Mouse (Mus musculus): Measurements from ENCODE around the gene Srpk2. TPM values are rescaled to one million over a fixed set of nuclear protein-coding genes. Genes with fewer than 3 reads are reported as not detected.
A peak's percentile ranks its signal among the peaks of the same experiment; 100 is the strongest.

Srpk2 gene
- polyA plus RNA-seq, 1 experiment = 0.02 TPM

DNA sequence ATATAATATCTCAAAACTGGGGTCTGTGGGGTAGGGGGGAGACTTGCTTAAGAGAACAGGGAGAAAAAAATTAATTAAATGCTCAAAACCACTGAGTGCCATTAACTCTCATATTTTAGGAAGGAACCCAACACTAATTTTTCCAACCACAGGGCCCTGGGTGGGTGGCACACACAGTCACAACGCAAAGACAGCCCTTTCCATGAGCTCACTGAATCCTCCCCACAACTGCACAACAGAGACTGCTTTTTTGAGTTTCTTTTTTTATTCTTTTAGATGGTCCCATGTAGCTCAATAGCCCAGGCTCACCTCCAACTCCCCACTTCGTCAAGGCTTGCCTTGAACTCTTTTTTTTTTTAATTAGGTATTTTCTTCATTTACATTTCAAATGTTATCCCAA lies 58.2 kb downstream of the Srpk2 start:
- Histone ChIP-seq H3K9me3 (ENCODE audit: control insufficient read depth, low read length) (no peaks in the 10 kb centered on the region), H3K36me3 (ENCODE audit: control insufficient read depth) (no peaks in the 10 kb centered on the region), H3K4me3 (replicated peaks) (no peak overlapping the region), H3K27me3 (ENCODE audit: control insufficient read depth) (no peaks in the 10 kb centered on the region), H3K4me1 (ENCODE audit: control insufficient read depth) (no peaks in the 10 kb centered on the region)
- no peak for TF ChIP-seq TAL1 (IDR thresholded peaks at IDR 0.05; ENCODE audit: low read length)

DNA sequence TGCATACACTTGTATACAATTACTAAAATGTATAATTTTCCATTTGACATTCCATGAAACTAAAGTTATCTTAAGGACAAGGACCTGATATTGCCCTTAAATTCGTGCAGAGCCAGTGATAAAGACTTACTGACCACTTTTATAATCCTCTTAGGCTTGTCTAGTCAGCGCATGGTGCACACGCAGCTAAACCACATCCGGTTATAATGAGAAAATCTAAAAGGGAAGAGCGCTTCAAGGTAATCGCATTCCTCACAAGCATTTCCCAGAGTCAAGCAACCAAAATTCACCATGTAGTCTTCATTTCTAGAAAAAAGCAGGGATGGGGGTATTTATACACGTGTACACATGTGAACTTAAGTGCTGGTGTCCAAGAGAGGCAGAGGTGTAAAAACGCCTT lies 63.8 kb downstream of the Srpk2 start:
- Histone ChIP-seq H3K9me3 (ENCODE audit: control insufficient read depth, low read length) (no peaks in the 10 kb centered on the region), H3K4me3 (replicated peaks) (no peak overlapping the region), H3K36me3 (ENCODE audit: control insufficient read depth) (no peaks in the 10 kb centered on the region), H3K4me1 (ENCODE audit: control insufficient read depth) (peaks cover 5% of the 10 kb centered on the region), H3K27me3 (ENCODE audit: control insufficient read depth) (no peaks in the 10 kb centered on the region)
- TF ChIP-seq TAL1 (IDR thresholded peaks at IDR 0.05; ENCODE audit: low read length) (no peak), GATA1 (IDR thresholded peaks at IDR 0.05; ENCODE audit: low read length) (no peak)

GRCm38 (mm10) chr5:23618656-23619055 lies 65.8 kb downstream of the Srpk2 start:
- Histone ChIP-seq H3K36me3 (ENCODE audit: control insufficient read depth) (no peaks in the 10 kb centered on the region), H3K9me3 (ENCODE audit: control insufficient read depth, low read length) (no peaks in the 10 kb centered on the region), H3K4me3 (replicated peaks) (no peak overlapping the region), H3K27me3 (ENCODE audit: control insufficient read depth) (no peaks in the 10 kb centered on the region), H3K4me1 (ENCODE audit: control insufficient read depth) (peaks cover 11% of the 10 kb centered on the region)
- TF ChIP-seq TAL1 (IDR thresholded peaks at IDR 0.05; ENCODE audit: low read length) (no peak), GATA1 (IDR thresholded peaks at IDR 0.05; ENCODE audit: low read length) (no peak)

- Histone ChIP-seq H3K9me3 (ENCODE audit: control insufficient read depth, low read length) (no peaks in the 10 kb centered on the region), H3K36me3 (ENCODE audit: control insufficient read depth) (no peaks in the 10 kb centered on the region), H3K4me3 (replicated peaks) (peak overlapping the region; percentile 66), H3K4me1 (ENCODE audit: control insufficient read depth) (peaks cover 11% of the 10 kb centered on the region), H3K27me3 (ENCODE audit: control insufficient read depth) (no peaks in the 10 kb centered on the region)
- TF ChIP-seq TAL1 (IDR thresholded peaks at IDR 0.05; ENCODE audit: low read length) (no peak), GATA1 (IDR thresholded peaks at IDR 0.05; ENCODE audit: low read length) (no peak)
These were observed 67.4 kb downstream of the Srpk2 start for GRCm38 (mm10) chr5:23617104-23617415.

GRCm38 (mm10) chr5:23616270-23617103 lies 67.9 kb downstream of the Srpk2 start:
- H3K27me3 ChIP-seq (ENCODE audit: control insufficient read depth) = no peaks in the 10 kb centered on the region
- no peaks in the 10 kb centered on the region for H3K9me3 ChIP-seq (ENCODE audit: control insufficient read depth, low read length)
- peaks cover 11% of the 10 kb centered on the region for H3K4me1 ChIP-seq (ENCODE audit: control insufficient read depth)
- TF ChIP-seq TAL1 (IDR thresholded peaks at IDR 0.05; ENCODE audit: low read length) (no peak), GATA1 (IDR thresholded peaks at IDR 0.05; ENCODE audit: low read length) (no peak)
- peak overlapping the region; percentile 66 for H3K4me3 ChIP-seq (replicated peaks)
- H3K36me3 ChIP-seq (ENCODE audit: control insufficient read depth) = no peaks in the 10 kb centered on the region

DNA sequence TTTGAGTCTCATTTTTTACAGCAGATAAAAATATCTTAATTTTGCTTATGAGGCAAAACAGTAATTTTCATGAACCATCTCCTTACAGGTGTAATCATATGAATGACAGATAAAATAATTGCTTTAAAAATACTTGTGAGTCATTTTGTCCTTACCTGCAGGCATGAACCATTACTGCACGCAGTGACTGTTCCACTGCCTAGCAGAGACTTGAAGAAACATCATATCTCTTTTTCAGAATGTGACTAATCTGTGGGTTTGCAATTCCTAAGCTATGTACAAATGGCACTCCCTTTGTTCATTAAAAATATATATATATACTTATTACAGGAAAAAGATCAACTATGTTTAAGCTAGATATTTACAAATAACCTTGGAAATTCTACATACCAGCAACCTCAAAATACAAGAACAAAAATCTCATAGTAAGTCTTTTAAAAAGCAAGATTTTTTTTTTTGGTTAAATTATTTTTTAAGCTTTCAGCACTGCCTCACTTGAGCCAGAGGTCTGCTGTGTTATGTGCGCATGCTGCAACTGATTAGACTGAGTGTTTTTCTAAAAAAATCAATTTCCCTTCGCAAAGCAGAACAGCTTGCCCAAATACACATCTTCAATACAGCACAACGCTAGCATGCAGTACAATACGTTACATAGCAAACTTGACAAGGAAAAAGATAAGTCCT lies 68.7 kb downstream of the Srpk2 start:
- no peak for TF ChIP-seq TAL1 (IDR thresholded peaks at IDR 0.05; ENCODE audit: low read length)
- TF ChIP-seq GATA1 (IDR thresholded peaks at IDR 0.05; ENCODE audit: low read length) = no peak
- H3K9me3 ChIP-seq (ENCODE audit: control insufficient read depth, low read length) = no peaks in the 10 kb centered on the region
- H3K36me3 ChIP-seq (ENCODE audit: control insufficient read depth) = no peaks in the 10 kb centered on the region
- no peaks in the 10 kb centered on the region for H3K27me3 ChIP-seq (ENCODE audit: control insufficient read depth)
- H3K4me1 ChIP-seq (ENCODE audit: control insufficient read depth) = peaks cover 11% of the 10 kb centered on the region
- peak overlapping the region; percentile 66 for H3K4me3 ChIP-seq (replicated peaks)

DNA sequence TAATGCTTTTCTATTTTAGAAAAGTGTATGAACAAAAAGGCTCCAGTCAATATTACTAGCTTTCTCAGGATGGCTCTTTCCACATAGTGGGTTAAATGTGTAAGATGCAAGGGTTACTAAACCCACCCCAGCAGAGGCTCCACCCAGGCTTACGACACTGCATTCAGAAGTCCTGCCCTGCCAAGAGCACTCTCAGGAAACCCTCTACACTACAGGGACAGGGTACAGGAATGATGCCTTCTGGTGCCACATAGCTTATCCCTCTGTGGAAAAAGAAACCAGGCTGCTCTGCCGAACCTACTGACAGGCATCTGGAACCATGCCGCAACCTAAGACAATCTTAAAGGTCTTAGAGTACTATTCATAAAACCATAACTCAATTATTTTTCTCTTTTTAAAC lies 71.6 kb downstream of the Srpk2 start:
- H3K4me3 ChIP-seq (replicated peaks) = no peak overlapping the region
- no peaks in the 10 kb centered on the region for H3K36me3 ChIP-seq (ENCODE audit: control insufficient read depth)
- peaks cover 11% of the 10 kb centered on the region for H3K4me1 ChIP-seq (ENCODE audit: control insufficient read depth)
- TF ChIP-seq GATA1 (IDR thresholded peaks at IDR 0.05; ENCODE audit: low read length) = no peak
- TF ChIP-seq TAL1 (IDR thresholded peaks at IDR 0.05; ENCODE audit: low read length) = no peak
- no peaks in the 10 kb centered on the region for H3K9me3 ChIP-seq (ENCODE audit: control insufficient read depth, low read length)
- no peaks in the 10 kb centered on the region for H3K27me3 ChIP-seq (ENCODE audit: control insufficient read depth)

GRCm38 (mm10) chr5:23604036-23604705 lies 80.2 kb downstream of the Srpk2 start:
- no peaks in the 10 kb centered on the region for H3K9me3 ChIP-seq (ENCODE audit: control insufficient read depth, low read length)
- peak overlapping the region; percentile 32 for H3K4me3 ChIP-seq (replicated peaks)
- TF ChIP-seq GATA1 (IDR thresholded peaks at IDR 0.05; ENCODE audit: low read length) = no peak
- TF ChIP-seq TAL1 (IDR thresholded peaks at IDR 0.05; ENCODE audit: low read length) = no peak
- no peaks in the 10 kb centered on the region for H3K27me3 ChIP-seq (ENCODE audit: control insufficient read depth)
- H3K36me3 ChIP-seq (ENCODE audit: control insufficient read depth) = no peaks in the 10 kb centered on the region; the same call in 1 of the 2 replicates
- H3K4me1 ChIP-seq (ENCODE audit: control insufficient read depth) = peaks cover 9% of the 10 kb centered on the region
